Mouse (Mus musculus) liver, embryonic 14.5 days (tissue): ENCODE data around the gene Tmed4. TPM values are rescaled to one million over a fixed set of nuclear protein-coding genes. Genes with fewer than 3 reads are reported as not detected.

ENCODE experiments used
- ATAC-seq: fragments of 200-750 bp; cut with Nextera tagmentation; 2 replicates; pipeline ENCODE4 v1.8.0; 2017; ENCODE audit warnings: moderate number of reproducible peaks, mild to moderate bottlenecking, moderate library complexity; ENCODE audit not compliant: insufficient read depth
- DNase-seq, 3 experiments: peaks; one replicate each; pipeline ENCODE4 v3.0.0-alpha.2; 2012 to 2013; ENCODE audit warnings: low read depth in 3 of 3, low spot score in 3 of 3
- H3K27ac ChIP-seq: fragments of 300-500 bp; sonication (generic); 2 replicates; pipeline ENCODE4 v1.5.1; 2014; ENCODE audit warnings: moderate library complexity, mild to moderate bottlenecking, control low read depth, inconsistent platforms
- H3K27me3 ChIP-seq: fragments of 300-500 bp; sonication (generic); 2 replicates; pipeline ENCODE4 v1.6.1; 2014; ENCODE audit warnings: mild to moderate bottlenecking, low read length, moderate library complexity; ENCODE audit not compliant: control insufficient read depth, insufficient read depth
- H3K36me3 ChIP-seq: fragments of 300-500 bp; sonication (generic); replicated peaks from 2 replicates; pipeline ENCODE4 v1.6.1; 2014; ENCODE audit warnings: low read depth; ENCODE audit not compliant: control insufficient read depth, insufficient read depth
- H3K4me1 ChIP-seq, 2 experiments: fragments of 200-500 bp in 1 of 2; fragments of 300-500 bp in 1 of 2; sonication (generic) in 1 of 2; replicated peaks; 2 replicates each; pipeline ENCODE4 v1.6.1; 2012 to 2014; ENCODE audit warnings: antibody characterized with exemption in 1 of 2, inconsistent platforms in 1 of 2, low read length in 1 of 2; ENCODE audit not compliant: control insufficient read depth in 2 of 2, insufficient read depth in 2 of 2
- H3K4me2 ChIP-seq: fragments of 300-500 bp; sonication (generic); 2 replicates; pipeline ENCODE4 v1.6.1; 2014; ENCODE audit warnings: low read depth, mild to moderate bottlenecking, control low read depth, moderate library complexity
- H3K4me3 ChIP-seq, 2 experiments: fragments of 200-500 bp in 1 of 2; fragments of 300-500 bp in 1 of 2; sonication (generic) in 1 of 2; 2 replicates each; pipeline ENCODE4 v1.5.1; 2012 to 2014; ENCODE audit warnings: low read depth in 2 of 2, low read length in 2 of 2, mild to moderate bottlenecking in 2 of 2, control low read depth in 1 of 2, inconsistent platforms in 1 of 2, moderate library complexity in 1 of 2; ENCODE audit not compliant: insufficient read depth in 1 of 2
- H3K9ac ChIP-seq: fragments of 300-500 bp; sonication (generic); replicated peaks from 2 replicates; pipeline ENCODE4 v1.6.1; 2014; ENCODE audit warnings: mild to moderate bottlenecking, control low read depth, moderate library complexity
- H3K9me3 ChIP-seq: fragments of 300-500 bp; sonication (generic); 2 replicates; pipeline ENCODE4 v1.6.1; 2016; ENCODE audit warnings: low read length, mixed read lengths; ENCODE audit not compliant: control insufficient read depth
- CTCF ChIP-seq: IDR thresholded peaks from 2 replicates; pipeline ENCODE4 v1.5.1; 2016; ENCODE audit warnings: antibody characterized with exemption, low read depth, control low read depth
- EP300 ChIP-seq: IDR thresholded peaks from 2 replicates; pipeline ENCODE4 v1.6.1; 2016; ENCODE audit warnings: antibody characterized with exemption, low read depth
- WGBS: fragments of 180-500 bp; shearing (Covaris S2); extraction: QIAGEN DNeasy Blood & Tissue Kit; methylation state at CpG from one replicate; pipeline ENCODE4 v1.1.7; 2014; ENCODE audit not compliant: insufficient replicate concordance; 5-methylcytosine and 5-hydroxymethylcytosine counted together
- polyA plus RNA-seq, 2 experiments: library from polyadenylated mRNA; depleted of rRNA in 1 of 2; stranded (reverse) in 1 of 2; unstranded in 1 of 2; fragments of >200 nt; fragmentation: Nextera tagmentation in 1 of 2; extraction: Ambion mirVana in 1 of 2; gene quantifications; 2 replicates each; pipeline versions ENCODE4 v1.2.1 to v1.2.3; 2012 to 2014

The Tmed4 gene
- polyA plus RNA-seq, 2 experiments: 28.3 to 37.4 TPM

DNA sequence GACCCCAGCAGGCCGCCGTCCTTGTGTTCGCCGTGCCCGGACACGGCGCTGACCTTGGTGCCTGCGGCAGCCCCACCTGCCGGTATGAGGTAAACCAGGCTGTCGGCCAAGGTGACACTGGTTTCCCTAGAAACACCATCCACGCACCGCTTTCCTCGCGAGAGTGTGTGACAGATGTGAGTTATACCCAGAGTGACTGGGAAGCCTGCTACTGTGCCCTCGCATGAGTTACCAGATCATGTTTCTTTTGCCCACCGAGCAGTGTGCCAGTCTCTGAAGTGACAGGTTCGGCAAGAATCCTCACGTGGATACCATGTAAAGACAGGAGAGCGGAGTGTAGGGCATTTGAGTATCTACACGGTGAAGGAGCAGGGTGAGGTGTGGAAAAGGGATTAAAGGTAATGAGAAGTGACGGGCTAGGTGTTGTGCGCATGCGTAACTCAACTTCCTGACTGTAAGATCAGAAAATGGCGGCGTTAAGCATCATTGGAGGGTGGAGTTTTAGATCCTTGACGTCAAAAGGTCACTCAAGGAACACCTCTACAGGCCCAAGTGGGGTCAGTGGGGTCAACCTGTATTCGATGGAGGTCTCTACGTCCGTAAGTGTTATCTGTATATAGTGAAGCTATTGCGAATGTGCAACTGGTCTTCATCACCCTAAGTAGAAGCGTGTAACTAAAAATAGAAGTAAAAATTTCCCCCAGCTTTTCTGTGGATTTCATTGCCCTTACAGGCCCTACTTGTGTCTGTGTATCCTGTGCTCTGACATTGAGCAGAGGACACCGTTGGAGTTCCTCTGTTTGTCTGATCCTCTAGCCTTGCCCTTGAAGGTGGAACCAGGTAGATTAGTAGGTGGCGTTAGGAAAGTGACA, 17.7 kb upstream of the Tmed4 start:
- TF ChIP-seq EP300: no peak
- TF ChIP-seq CTCF: peak; percentile 63
- H3K9ac ChIP-seq: peak overlapping the region; percentile 92
- peaks cover 40 to 46% of the 10 kb centered on the region in 2 experiments for H3K4me1 ChIP-seq
- no peaks in the 10 kb centered on the region for H3K27me3 ChIP-seq
- ATAC-seq: peak; percentile 5; the same call in 1 of the 2 replicates
- peak overlapping the region; percentile 79 to 82 for H3K4me3 ChIP-seq
- H3K36me3 ChIP-seq: peaks cover 9% of the 10 kb centered on the region
- peak overlapping the region; percentile 98 for H3K4me2 ChIP-seq
- WGBS: 13% methylated on average over 33 of the region's 33 CpGs
- H3K9me3 ChIP-seq: no peaks in the 10 kb centered on the region
- H3K27ac ChIP-seq: peak overlapping the region; percentile 93
- peak; percentile 78 to 82 (median 80) for DNase-seq

DNA sequence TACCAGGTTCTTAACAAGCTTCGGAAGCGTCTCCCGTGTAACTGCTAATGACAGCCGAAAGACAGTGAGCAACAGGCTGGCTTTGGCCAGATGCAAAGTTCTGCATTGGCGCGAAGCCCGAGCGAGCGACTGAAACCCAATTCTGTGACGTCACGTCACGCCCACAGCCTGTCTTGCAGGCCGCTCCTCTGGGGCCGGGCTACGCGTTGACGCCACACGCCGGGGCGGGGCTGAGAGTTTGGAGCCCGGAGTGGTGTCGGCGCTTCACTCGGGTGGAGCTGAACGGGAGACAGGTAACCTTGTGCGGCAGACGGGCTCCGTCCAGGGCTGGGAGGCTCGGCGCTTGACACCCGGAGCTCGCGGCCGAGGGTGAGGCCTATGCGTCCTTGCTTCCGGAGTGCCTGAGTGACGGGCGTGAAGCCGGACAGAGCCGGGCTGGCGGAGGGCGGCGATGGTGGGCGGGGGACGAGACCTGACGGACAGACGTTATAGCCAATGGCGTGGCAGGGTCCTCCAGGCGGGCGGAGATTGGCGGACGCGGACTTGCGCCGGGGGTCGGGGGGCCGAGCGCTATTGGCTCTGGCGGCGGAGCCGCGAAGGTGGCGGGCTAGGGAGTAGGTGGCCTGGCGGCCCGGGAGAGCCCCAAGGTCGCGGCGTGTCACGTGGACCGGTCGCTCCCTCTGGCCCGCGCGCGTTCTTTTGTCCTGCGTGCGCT, 16.9 kb upstream of the Tmed4 start, which contains the start of gene Ogdh:
Ogdh (plus strand) TSS at position 233 of the 715 bp plus-strand sequence.
- TF ChIP-seq CTCF: no peak
- TF ChIP-seq EP300: no peak

DNA sequence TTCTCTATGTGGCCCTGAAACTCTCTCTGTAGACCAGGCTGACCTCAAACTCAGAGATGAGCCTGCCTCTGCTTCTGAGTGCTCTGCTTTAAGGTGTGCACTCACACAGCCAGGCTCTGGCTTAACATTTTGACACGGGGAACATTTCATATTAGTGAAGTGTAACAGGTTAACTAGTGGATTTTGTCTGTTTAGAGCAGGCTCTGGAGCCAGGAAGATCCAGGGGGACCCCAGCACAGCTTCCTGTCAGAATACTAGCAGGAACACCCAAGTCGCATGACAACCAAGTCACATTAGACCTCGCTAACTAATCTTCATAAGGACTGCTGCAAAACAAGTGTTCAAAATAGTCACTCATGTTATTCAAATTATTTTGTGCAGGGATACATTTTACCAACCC, 16.2 kb upstream of the Tmed4 start:
- TF ChIP-seq CTCF: no peak
- TF ChIP-seq EP300: no peak
- 28% methylated on average over 3 of the region's 3 CpGs for WGBS
- peak overlapping the region; percentile 92 for H3K9ac ChIP-seq
- H3K4me1 ChIP-seq: peaks cover 36 to 37% of the 10 kb centered on the region in 2 experiments
- no peaks in the 10 kb centered on the region for H3K36me3 ChIP-seq
- ATAC-seq (no peak), DNase-seq (no peak)
- H3K27me3 ChIP-seq: no peaks in the 10 kb centered on the region
- H3K4me2 ChIP-seq: peak overlapping the region; percentile 98
- H3K27ac ChIP-seq: peak overlapping the region; percentile 93
- no peaks in the 10 kb centered on the region for H3K9me3 ChIP-seq
- H3K4me3 ChIP-seq: peak overlapping the region; percentile 79 to 82; a peak in 3 of 4 replicates

More for the DNA sequence above, 16.9 kb upstream of the Tmed4 start, which contains the start of gene Ogdh:
- H3K9ac ChIP-seq: peak within 1 kb of the TSS; percentile 92
- peaks cover 40 to 44% of the 10 kb centered on the region in 2 experiments for H3K4me1 ChIP-seq
- H3K27me3 ChIP-seq: no peaks in the 10 kb centered on the region
- WGBS: 0% methylated on average over 71 of the region's 77 CpGs
- H3K4me3 ChIP-seq: peak within 1 kb of the TSS; percentile 79 to 82
- DNase-seq (peak; percentile 96 to 97 (median 97)), ATAC-seq (peak; percentile 90)
- H3K9me3 ChIP-seq: no peaks in the 10 kb centered on the region
- H3K36me3 ChIP-seq: peaks cover under 1% of the 10 kb centered on the region; the same call in 1 of the 2 replicates
- peak within 1 kb of the TSS; percentile 98 for H3K4me2 ChIP-seq
- peak within 1 kb of the TSS; percentile 93 for H3K27ac ChIP-seq

DNA sequence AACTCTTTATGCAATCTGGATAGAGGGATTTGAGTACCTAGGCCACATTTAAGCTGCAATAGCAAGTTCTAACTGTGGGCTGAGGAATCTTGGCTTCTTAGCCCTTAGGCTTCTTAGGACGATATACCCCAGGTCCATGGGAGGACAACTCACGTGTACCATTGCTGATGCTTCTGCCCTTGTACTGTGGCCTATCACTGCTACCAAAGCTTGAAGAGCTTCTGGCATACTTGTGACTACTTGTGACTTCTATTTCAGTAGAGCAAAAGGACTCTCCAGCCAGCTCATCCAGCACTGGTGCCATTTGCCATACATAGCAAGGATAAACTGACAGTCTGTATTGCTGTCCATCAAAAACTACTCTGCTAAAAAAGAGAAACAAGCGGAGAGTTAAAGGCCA, 15.5 kb upstream of the Tmed4 start:
- no peak overlapping the region for H3K27ac ChIP-seq
- no peak overlapping the region for H3K4me3 ChIP-seq
- TF ChIP-seq EP300 (no peak), CTCF (no peak)
- no peaks in the 10 kb centered on the region for H3K27me3 ChIP-seq
- H3K9me3 ChIP-seq: no peaks in the 10 kb centered on the region
- no peak for DNase-seq
- H3K36me3 ChIP-seq: no peaks in the 10 kb centered on the region
- no peak overlapping the region for H3K4me2 ChIP-seq
- no peak overlapping the region for H3K9ac ChIP-seq
- peaks cover 29 to 30% of the 10 kb centered on the region in 2 experiments for H3K4me1 ChIP-seq
- no peak for ATAC-seq
- WGBS: 77% methylated on average over 3 of the region's 3 CpGs

DNA sequence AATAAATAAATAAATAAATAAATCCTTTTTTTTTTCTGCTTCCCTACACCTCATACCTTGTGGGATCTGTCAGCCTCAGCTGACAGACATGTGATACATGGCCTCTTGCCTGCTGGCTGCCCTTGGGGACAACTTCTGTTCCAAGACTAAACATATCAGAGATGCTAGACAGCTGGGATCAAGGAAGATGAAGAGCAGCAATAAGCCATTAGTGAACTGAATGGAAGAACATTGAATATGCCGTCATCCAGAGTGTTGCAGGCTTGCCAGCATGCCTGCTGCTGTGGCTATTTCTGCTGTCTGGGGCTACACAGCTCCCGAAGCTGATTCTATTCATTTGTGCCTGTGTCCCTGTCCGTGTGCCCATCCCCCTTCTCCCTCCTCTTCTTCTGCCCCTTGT, 8.3 kb upstream of the Tmed4 start:
- Histone ChIP-seq H3K4me2 (no peak overlapping the region), H3K4me1 (no peaks in the 10 kb centered on the region), H3K9me3 (no peaks in the 10 kb centered on the region), H3K27ac (no peak overlapping the region), H3K9ac (no peak overlapping the region), H3K36me3 (no peaks in the 10 kb centered on the region), H3K4me3 (no peak overlapping the region), H3K27me3 (no peaks in the 10 kb centered on the region)
- DNase-seq (no peak), ATAC-seq (no peak)
- TF ChIP-seq EP300 (no peak), CTCF (no peak)
- WGBS: 49% methylated on average over 3 of the region's 3 CpGs
